Mouse (Mus musculus) naive thymus-derived CD4-positive, alpha-beta T cell, adult 2 months (primary cell): ENCODE data around the gene Pus7.

Experiments used
- DNase-seq: peaks from one replicate; pipeline ENCODE4 v3.0.0-alpha.2; 2011; ENCODE audit warnings: low read depth

Pus7 gene

DNA sequence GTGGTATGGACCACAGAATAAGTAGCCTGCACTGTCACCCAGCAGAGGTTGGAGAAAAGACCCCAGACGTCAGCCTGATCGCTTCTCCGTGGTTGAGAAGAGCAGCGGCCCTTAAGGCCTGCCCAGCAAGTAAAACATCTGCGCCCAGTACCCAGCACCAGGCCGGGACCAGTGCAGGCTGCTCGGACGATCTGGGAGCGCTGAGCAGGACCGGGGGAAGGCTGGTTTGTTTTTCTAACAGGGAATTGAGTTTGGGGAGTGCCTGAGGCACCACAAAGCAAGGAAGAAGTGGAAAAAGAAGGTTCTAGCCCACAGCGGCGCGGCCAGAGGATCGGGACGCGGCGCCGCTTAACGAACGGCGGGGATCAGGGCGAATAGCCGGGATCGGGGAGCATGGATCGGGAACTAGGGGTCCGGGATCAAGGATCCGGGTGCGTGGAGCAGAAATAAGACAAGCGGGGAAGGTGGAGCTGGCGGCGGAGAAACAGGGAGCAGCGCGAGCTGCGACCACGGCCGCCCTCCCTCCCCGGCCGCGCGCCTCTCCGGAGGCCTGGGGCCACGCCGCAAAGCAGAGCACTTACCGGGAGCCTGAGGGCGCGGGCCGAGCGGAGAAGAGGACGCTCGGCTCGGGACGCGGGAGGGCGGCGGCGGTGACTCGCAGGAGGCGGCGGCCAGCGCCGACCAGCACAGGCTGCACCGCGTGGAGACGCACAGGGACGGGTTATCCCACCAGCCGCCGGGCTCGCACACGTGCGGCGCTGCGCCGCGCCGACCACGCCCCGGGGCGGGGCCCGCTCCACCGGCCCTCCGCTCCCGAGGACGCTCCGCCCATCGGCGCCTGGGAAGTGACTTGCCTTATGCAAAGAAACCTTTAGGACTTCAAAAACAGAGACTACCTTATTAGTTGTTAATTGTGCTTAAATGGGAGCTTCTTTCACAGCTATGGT lies at the start of gene Pus7:
TSS of gene Pus7 (minus strand) at position 781 of the 947 bp plus-strand sequence.
- DNase-seq, result peak; percentile 87

DNA sequence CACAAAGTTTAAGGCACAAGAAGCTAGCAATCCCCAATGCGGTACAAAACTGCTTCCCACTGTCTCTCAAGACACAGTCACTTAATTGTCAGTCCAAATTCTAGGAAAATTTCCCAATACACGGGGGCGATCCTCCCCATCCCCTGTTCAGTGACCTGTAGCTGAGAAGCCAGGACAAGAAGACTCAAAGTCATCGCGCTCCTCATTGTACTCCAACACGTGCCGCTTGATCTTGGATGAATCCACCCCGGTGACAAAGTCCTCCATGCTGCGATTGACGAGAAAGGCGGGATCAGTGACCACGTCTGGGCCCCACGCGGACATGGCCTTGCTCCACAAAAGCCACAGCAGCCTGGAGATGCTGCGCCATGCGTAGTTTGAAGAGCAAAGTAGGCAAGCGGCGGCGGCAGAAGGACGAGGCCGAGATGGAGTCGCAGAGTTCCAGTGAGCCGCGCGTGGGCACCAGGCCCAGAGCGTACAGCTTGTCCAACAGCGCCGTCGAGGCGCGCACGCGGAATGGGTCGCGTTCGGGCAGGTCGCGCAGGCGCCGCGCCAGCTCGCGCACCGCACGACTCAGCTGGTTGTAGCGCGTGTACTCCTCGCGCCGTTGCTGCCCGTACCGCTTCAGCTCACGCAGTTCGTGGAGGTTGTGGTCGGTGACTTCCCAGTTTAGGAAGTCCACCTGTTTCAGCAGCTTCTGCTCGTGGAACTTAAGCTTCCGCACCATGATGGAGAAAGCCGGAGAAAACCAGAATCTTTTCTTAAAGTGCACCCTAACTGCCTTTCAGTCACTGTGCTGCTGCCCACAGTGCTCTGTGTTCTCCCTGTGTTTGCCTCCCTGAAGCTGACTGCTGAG lies 47.6 kb upstream of the Pus7 start:
- DNase-seq, result no peak

DNA sequence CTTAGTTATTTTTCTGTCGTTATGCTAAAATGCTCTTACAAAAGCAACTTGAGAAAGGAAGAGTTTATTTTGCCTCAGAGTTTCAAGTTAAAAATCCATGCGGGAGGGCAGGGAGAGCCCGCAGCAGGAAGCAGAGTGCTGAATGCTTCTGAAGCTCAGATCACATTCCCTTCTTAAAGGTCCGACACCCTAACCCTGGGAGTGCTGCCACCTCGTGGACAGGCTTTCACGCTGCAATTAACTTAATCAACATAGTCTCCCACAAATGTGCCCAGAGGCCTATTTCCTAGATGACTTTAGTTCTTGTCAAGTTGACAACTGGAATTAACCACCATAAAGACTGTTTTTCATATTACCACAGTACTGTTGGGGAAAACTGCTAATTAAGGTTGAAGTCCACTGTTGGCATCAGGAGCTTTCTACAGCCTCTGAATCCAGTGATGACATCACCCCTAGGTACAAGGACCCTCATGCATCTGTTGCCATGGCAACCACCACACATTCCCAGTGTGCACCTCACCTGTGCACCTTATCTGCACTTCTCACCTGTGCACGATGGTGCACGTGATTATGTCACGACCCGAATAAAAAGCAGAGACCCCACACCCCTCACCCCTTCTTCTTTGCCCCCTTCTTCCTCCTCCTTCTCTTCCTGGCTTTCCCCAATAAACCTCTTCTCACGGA lies 43.0 kb upstream of the Pus7 start:
- DNase-seq, result peak; percentile 80

DNA sequence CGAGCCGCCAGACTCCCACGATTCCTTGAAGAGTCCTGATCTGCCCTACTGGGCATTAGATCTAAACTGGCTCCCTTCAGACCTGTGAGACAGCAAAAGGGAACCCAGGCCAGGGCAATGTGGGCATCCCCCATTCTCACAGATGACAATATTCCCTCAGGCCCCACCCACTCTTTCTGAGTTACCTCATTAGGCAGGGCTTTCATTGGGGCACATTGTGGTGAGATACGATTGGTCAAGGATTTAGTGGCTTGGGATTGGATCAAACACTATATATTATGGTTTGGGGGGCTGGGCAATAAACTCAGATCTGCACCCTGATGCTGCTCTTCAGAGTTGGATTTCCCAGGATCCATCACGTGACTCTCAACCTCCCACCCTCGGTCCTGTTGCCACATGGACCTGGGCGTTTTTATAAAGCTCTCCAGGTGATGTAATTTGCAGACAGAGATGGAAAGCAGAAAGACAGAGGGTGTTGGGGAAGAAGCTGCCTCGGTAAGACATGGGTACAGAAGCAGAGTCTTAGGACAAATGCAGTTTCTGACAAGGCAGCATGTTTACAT lies 40.7 kb upstream of the Pus7 start:
- DNase-seq, result no peak

DNA sequence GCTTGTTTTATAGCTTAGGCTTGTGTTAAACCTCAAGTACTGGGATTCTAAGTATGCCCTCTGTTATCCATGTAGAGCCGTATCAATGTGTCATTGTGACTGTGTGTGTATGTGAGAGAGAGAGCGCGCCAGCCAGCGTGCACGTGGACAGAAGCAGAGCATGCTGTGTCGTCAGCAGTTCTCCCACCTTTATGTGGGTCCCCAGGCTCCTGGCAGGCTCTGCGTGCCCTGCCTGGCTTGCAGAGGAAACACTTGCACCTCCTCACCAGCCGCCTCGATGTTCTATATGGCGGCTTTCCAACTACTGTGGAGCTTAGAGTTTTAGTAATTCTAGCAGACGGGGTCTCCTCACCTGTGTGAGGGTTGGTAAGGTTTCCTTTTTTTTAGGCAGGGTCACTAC lies 38.8 kb upstream of the Pus7 start:
- no peak for DNase-seq

DNA sequence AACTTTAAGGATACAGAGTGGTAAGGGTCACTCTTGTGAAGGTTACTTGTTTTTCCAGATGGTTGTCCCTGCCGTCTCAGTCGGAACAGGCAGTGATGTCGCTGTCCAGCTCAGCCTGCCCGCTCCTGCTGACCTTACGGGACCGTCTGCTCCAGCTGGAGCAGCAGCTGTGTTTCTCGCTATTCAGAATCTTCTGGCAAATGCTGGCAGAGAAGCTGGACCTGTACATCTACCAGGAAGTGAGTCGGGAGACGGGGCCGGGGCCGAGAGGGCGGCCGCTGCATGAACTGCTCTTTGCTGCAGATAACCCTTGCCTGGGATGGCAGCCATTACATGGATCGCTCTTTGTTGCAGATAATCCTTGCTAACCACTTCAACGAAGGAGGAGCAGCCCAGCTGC lies 33.2 kb upstream of the Pus7 start:
- DNase-seq, result no peak

DNA sequence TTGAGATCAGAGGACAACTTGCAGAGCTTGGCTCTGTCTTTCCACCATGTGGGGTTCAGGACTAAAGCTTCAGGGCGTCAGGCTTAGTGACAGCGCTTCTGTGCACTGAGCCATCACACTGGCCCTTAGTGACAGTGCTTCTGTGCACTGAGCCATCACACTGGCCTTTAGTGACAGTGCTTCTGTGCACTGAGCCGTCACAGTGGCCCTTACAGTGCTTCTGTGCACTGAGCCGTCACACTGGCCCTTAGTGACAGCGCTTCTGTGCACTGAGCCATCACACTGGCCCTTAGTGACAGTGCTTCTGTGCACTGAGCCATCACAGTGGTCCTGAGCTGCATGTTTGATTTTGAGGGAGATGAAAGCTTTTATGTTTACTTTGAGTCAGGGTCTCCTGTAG lies 31.3 kb upstream of the Pus7 start:
- DNase-seq, result no peak

DNA sequence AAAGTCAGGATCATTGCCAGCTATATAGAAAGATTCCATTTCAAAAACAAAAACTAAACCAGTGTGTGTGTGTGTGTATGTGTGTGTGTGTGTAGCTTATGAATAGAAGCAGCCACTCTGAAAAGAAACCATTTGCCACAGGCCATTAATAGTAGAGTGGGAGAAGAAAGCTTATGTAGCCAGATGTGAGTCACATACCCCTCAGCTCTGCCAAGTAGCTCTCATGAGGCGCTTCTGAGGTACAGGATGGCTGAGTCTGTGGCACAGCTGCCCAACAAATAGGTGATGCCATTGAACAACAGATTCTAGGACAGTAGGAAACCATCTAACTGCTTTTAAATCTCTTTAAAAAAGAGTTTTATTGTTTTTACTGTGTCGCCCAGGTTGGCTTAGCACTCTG lies 9.2 kb upstream of the Pus7 start:
- DNase-seq, result no peak

DNA sequence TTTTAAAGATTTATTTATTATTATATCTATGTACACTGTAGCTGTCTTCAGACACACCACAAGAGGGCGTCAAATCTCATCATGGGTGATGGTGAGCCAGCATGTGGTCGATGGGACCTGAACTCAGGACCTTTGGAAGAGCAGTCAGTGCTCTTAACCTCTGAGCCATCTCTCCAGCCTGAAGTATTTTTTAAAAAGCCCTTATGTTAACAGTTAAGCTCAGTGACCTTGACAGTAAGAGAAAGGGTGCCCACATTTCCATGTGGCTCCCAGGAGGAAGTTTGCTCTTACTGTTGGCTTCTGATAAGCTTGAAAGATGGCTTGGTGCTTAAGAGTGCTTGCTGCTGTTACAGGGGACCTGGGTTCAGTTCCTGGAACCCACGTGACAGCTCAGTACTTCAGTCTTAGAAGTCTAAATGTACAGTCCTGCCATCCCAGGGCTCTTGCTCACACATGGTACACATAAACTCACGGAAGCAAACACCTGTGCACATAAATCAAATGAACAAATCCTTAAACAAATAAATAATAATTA lies 5.6 kb upstream of the Pus7 start:
- no peak for DNase-seq

DNA sequence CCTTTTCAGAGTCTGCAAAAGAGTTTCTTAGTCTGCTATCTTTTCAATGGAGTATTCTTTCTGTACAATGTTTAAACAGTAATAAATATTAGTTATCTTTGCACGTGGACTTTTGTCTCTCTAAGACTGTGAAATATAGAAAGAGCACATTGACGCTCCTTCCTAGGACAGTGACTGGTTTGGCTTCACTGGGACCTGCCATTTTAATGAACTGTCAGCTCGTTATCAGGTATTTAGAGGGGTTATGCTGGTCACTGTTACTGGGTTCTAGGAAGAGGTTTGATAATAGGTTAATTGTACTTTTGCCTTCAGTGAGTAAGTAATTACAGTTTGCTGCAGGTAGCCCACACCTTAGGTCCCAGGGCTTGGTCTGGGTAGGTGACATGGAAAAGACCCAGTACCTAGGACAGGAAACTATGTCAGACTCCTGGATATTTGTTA lies 4.9 kb upstream of the Pus7 start:
- no peak for DNase-seq

DNA sequence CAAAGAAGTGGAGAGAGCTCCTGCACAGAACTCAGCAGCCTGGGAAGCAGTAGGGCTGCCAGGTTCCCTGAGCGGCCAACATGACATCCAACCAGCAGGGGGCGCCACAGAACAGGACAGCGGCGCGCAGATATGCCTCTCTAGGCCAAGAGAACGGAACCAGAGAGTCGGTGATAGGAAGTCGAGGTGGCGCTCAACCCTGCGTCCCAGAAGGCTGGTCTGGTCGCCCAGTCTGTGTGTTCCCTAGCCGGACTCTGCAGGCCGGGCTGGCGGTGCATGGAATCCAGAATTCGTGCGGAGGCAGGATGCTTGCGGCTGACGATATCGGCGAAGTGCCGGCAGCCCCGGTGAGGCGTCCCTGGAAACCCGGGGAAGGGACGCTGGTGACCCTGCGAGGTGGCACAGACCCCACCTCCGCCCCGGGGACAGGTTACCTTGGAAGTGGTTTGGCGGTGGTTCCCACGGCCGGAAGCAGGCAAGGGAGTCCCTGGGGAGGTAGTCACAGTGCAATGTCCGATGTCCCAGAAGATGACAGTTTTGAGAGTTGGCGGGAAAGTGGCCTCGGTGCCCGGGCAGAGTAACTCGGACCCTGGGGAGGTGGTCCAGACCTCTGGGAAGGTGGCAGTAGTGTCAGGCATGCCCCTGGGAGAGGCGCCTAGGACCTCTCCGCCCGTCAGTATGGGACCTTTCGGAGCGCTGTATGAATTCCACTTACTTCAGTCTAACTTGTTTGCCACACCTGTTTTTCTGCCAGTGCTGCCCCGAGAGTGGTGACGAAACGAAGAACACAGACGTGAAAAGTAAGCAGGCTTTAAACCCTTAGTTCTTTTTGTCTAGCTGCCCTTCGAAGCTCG lies 4.3 kb upstream of the Pus7 start, which contains the start of gene Rint1:
TSS of gene Rint1 (plus strand) at position 176 of the 854 bp plus-strand sequence.
- DNase-seq, result peak; percentile 97

DNA sequence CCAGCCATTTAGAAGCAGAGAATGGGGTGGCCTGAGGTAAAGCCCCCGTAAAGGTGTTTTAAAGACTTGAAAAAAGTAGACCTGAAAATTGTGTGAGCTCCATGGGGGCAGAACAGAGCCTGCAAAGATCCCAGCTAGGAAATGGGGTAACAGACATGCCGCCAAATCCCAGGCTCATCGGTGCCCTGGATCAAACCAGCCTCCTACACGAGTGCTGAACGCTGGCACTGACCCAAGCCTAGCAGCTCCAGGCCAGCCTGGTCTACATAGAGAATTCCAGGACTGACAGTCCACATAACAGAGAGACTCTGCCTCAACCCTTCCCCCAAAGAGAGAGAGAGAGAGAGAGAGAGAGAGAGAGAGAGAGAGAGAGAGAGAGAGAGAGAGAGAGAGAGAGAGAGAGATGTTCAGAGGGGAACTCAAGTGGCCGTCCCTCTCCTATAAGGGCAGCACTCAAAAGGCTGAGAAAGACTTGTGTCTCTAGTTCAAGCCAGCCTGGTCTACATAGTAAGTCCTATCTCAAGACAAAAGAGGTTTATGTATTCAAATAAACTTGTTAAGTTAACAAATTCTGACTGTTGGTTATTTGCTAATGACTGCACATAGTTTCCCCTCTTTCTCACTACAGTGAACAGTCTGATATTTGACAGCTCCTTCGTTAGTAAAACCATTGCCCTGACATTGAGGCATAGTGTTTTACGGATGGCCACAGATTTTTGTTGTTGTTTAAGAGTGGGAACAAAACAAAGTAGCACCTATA lies 1.3 kb downstream of the Pus7 start:
- DNase-seq, result no peak

DNA sequence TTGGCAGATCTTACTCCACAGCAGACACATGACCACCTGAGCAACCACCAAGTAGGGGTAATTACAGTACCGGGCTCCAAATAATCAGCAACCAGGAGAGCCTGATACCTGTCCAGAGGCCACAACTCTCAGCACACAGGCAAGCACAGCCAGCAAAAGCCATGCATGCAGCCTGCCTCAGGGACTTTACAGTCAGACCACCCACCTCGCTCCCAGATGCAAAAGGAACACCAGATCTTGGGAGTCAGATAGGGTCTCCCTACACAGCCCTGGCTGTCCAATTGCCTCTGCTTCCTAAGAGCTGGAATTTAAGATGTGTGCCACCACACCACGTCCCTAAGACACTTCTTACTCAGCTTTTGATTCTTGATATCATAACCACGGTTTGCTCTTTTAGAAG lies 2.3 kb downstream of the Pus7 start:
- no peak for DNase-seq

DNA sequence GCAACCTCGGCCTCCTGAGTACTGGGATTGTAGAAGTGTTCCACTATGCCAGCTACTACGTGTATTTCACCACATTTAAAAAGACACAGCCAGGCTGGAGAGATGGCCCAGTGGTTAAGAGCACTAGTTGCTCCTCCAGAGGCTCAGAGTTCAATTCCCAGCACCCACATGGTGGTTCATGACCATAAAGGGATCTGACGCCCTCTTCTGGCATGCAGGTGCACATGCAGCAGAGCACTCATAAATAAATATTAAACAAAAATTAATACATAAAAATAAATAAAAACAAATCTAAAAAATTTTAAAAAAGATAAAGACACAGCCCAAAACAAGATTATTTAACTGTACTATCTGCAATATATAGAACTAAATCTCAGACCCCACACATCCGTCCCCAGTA lies 3.0 kb downstream of the Pus7 start:
- DNase-seq, result no peak

DNA sequence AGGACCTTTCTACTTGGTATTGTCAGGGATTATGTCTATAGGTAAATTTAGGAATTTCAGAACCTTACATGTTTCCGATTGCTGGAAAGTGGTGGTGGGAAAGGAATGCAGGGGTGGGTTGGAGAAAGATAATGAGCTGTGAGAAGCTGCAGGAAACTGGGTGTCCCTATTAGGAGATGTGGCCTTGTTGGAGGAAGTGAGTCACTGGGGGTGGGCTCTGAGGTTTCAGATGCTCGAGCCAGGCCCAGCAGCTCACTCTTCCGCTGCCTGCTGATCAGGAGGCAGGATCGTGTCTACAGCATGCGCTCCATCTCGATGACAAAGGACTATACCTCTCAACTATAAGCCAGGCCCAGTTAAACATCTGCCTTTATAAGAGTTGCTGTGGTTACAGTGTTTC lies 9.3 kb downstream of the Pus7 start:
- DNase-seq, result no peak

DNA sequence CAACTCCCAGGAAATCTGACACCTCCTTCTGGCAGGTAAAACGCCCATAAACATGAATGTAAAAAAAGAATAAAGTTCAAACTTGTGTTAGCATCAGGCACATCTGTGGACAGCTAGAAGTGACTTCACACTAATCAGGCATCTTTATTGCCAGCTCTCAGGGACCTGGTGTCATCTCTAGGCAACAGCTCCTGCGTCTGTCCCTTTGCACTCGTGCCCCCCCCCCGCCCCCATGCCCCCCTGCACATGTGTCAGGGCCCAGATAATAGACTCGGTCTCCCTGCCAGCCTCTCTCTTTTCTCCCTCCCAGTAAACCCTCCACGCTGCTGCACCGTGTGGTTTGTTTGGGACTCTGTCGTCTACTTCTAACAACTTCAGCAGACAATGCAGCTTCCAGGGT lies 12.4 kb downstream of the Pus7 start:
- no peak for DNase-seq

DNA sequence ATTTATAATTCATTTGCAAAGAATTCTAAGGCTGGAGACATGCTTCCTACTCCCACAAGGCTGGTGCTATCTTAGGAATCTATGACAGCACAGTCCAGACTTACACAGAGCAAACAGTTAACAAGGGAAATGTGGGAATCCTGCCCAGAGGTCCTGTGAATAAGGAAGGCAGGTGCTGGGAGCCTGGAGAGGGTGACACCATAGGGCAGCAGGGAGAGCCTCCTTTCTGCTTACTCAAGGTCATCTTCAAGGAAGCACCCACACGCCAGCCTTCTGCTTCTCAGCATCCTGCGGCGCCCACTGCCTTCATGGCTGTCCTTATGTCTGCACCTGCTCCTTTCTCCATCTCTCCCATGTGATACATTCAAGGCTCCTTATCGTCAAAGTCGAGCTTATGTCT lies 19.0 kb downstream of the Pus7 start:
- no peak for DNase-seq

DNA sequence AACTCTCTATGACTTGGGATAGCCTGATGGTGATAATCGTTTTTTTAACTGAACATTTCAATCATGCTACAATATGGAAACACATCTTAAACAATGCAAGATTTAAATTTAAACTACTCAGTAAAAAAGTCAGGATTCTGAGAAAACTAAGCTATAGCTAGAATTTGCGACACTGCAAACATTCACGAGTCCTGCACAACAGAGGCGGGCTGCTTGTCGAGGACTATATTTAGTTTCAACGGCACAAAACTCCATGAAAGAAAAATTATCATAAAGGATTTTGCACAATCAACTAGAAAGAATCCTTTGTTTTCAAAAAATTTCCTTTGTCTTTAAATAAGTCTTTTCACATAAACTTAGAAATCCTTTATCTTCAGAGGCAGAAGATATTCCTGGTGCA lies 21.0 kb downstream of the Pus7 start:
- no peak for DNase-seq

DNA sequence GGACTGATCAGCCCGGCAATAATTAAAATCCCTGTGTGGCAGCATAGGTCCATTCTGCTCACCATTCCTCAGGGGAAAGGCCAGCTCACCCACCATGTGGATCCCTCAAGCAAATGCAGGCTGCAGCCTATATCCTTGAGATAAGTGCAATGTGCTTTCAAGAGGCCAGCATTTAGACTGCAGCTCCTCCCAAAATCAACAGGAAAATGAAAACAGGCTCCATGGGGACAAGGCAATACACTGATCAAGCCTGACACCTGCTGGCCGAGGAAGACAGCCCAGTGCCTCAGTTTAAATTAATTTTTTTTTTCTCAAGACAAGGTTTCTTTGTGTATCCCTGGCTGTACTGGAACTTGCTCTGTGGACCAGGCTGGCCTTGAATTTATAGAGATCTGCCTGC lies 24.9 kb downstream of the Pus7 start:
- peak; percentile 59 for DNase-seq

DNA sequence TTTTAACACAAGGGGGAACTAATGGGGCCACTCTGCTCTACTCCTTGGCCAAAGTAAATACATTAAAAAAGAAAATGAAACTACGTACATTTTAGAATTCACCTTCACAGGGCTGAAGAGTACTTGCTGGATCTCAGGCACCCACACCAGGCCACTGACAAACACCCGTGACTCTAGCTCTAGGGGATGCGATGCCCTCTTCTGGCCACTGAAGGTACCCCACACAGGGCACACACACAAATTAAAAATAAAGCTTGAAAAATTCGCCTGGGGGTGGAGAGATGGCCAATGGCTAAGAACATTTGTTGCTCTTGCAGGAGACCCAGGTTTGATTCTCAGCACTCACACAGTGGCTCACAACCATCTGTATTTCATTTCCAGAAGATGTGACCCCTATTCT lies 27.1 kb downstream of the Pus7 start:
- DNase-seq, result no peak
